Mouse (Mus musculus) bone marrow, adult 2 months (tissue): ENCODE measurements around the gene Pde1a. TPM values are rescaled to one million over a fixed set of nuclear protein-coding genes. Genes with fewer than 3 reads are reported as not detected.
A peak's percentile ranks its signal among the peaks of the same experiment; 100 is the strongest.

ENCODE experiments used
- H3K27ac ChIP-seq: fragments of 200-500 bp; 2 replicates; pipeline ENCODE4 v1.5.1; 2012; ENCODE audit warnings: low read depth, mild to moderate bottlenecking, control low read depth, inconsistent platforms, low read length; ENCODE audit not compliant: control insufficient read depth, poor library complexity, insufficient read depth
- H3K4me1 ChIP-seq: fragments of 200-500 bp; 2 replicates; pipeline ENCODE4 v1.6.1; 2011; ENCODE audit warnings: low read length; ENCODE audit not compliant: control insufficient read depth, insufficient read depth
- H3K4me3 ChIP-seq: fragments of 200-500 bp; replicated peaks from 2 replicates; pipeline ENCODE3; 2011; ENCODE audit warnings: mild to moderate bottlenecking, low read depth, low read length, control low read depth; ENCODE audit not compliant: control insufficient read depth
- CTCF ChIP-seq: fragments of 200-500 bp; IDR thresholded peaks from 2 replicates; pipeline ENCODE4 v1.5.1; 2011; ENCODE audit warnings: low read length, control low read depth; ENCODE audit not compliant: control insufficient read depth, insufficient read depth
- POLR2A ChIP-seq: fragments of 200-500 bp; IDR thresholded peaks from 2 replicates; pipeline ENCODE4 v1.6.1; 2011; ENCODE audit warnings: low read depth, mild to moderate bottlenecking, control low read depth, low read length, borderline replicate concordance; ENCODE audit not compliant: control insufficient read depth
- WGBS: fragments of 180-500 bp; shearing (Covaris S2); methylation state at CpG from one replicate; pipeline ENCODE4 v1.1.7; 2018; 5-methylcytosine and 5-hydroxymethylcytosine counted together
- polyA plus RNA-seq: library from polyadenylated mRNA; stranded (reverse); fragments of >200 nt; gene quantifications from 2 replicates; pipeline ENCODE4 v1.2.4, GENCODE M21; 2011; ENCODE audit warnings: low replicate concordance; ENCODE audit not compliant: missing spikeins, insufficient read depth, insufficient read length

Gene Pde1a
- polyA plus RNA-seq, 1 experiment = 2.6 TPM

- H3K4me1 ChIP-seq = no peaks in the 10 kb centered on the region; the same call in 1 of the 2 replicates
- WGBS = 77% methylated on average over 3 of the region's 3 CpGs
- H3K27ac ChIP-seq = no peak overlapping the region
- TF ChIP-seq CTCF (no peak), POLR2A (no peak)
- no peak overlapping the region for H3K4me3 ChIP-seq
Measured at GRCm38 (mm10) chr2:80135076-80135475, 5.8 kb upstream of the Pde1a start.

GRCm38 (mm10) chr2:80132677-80133076, 3.4 kb upstream of the Pde1a start:
- TF ChIP-seq CTCF (no peak), POLR2A (no peak)
- Histone ChIP-seq H3K4me1 (no peaks in the 10 kb centered on the region; the same call in 1 of the 2 replicates), H3K27ac (no peak overlapping the region), H3K4me3 (no peak overlapping the region)
- 60% methylated on average over 3 of the region's 3 CpGs for WGBS

- H3K4me3 ChIP-seq = no peak overlapping the region
- no peak overlapping the region for H3K27ac ChIP-seq
- no peak for TF ChIP-seq POLR2A
- no peak for TF ChIP-seq CTCF
- 60% methylated on average over 4 of the region's 4 CpGs for WGBS
- H3K4me1 ChIP-seq = no peaks in the 10 kb centered on the region
Measured at GRCm38 (mm10) chr2:80126663-80127062, 2.6 kb downstream of the Pde1a start.

GRCm38 (mm10) chr2:80086891-80087290, 42.4 kb downstream of the Pde1a start:
- no peak for TF ChIP-seq CTCF
- H3K27ac ChIP-seq = no peak overlapping the region
- 82% methylated on average over 2 of the region's 2 CpGs for WGBS
- no peaks in the 10 kb centered on the region for H3K4me1 ChIP-seq
- H3K4me3 ChIP-seq = no peak overlapping the region

- no peak overlapping the region for H3K4me3 ChIP-seq
- no peaks in the 10 kb centered on the region for H3K4me1 ChIP-seq
- TF ChIP-seq CTCF = no peak
- no peak for TF ChIP-seq POLR2A
- WGBS = 41% methylated on average over 9 of the region's 9 CpGs
- H3K27ac ChIP-seq = peak overlapping the region; percentile 26; the same call in 1 of the 2 replicates
Measured at GRCm38 (mm10) chr2:80080090-80080821, 49.0 kb downstream of the Pde1a start.

- TF ChIP-seq CTCF (no peak), POLR2A (no peak)
- H3K4me3 ChIP-seq = no peak overlapping the region
- 69% methylated on average over 4 of the region's 4 CpGs for WGBS
- H3K4me1 ChIP-seq = no peaks in the 10 kb centered on the region
- H3K27ac ChIP-seq = peak overlapping the region; percentile 56
Measured at GRCm38 (mm10) chr2:80079618-80080017, 49.6 kb downstream of the Pde1a start.

- 76% methylated on average over 4 of the region's 4 CpGs for WGBS
- Histone ChIP-seq H3K4me3 (no peak overlapping the region), H3K4me1 (no peaks in the 10 kb centered on the region), H3K27ac (no peak overlapping the region)
- TF ChIP-seq POLR2A (no peak), CTCF (no peak)
Measured at GRCm38 (mm10) chr2:80076323-80076722, 52.9 kb downstream of the Pde1a start.

- no peak for TF ChIP-seq POLR2A
- no peak for TF ChIP-seq CTCF
Measured at GRCm38 (mm10) chr2:80074531-80074930, 54.7 kb downstream of the Pde1a start.

GRCm38 (mm10) chr2:80074046-80074445, 55.2 kb downstream of the Pde1a start:
- no peak overlapping the region for H3K27ac ChIP-seq
- no peaks in the 10 kb centered on the region for H3K4me1 ChIP-seq
- 56% methylated on average over 5 of the region's 5 CpGs for WGBS
- TF ChIP-seq CTCF (no peak), POLR2A (no peak)
- no peak overlapping the region for H3K4me3 ChIP-seq

More at GRCm38 (mm10) chr2:80074531-80074930, 54.7 kb downstream of the Pde1a start:
- Histone ChIP-seq H3K4me3 (no peak overlapping the region), H3K27ac (no peak overlapping the region), H3K4me1 (no peaks in the 10 kb centered on the region)
- 87% methylated on average over 2 of the region's 2 CpGs for WGBS
